Mouse (Mus musculus) hematopoietic stem cell, adult 5-6 weeks (primary cell): ENCODE measurements around the gene Samd14. TPM values are rescaled to one million over a fixed set of nuclear protein-coding genes. Genes with fewer than 3 reads are reported as not detected.

ENCODE experiments used
- ATAC-seq, 2 experiments: fragments of 125-278 bp in 1 of 2; replicated peaks in 1 of 2; 2 replicates each; pipeline ENCODE4 v1.8.0; 2016 to 2017; ENCODE audit warnings: inconsistent platforms in 2 of 2, mild to moderate bottlenecking in 2 of 2, moderate number of reproducible peaks in 2 of 2, low read depth in 1 of 2, moderate TSS enrichment in 1 of 2; ENCODE audit not compliant: low FRiP score in 2 of 2, poor library complexity in 2 of 2, severe bottlenecking in 2 of 2, insufficient read depth in 1 of 2, low TSS enrichment in 1 of 2
- total RNA-seq: library from RNA; stranded (forward); fragments of 172-1452, 232-1000 nt; gene quantifications from 2 replicates; pipeline ENCODE4 v1.2.3, GENCODE M21; 2017

Gene Samd14
- total RNA-seq, 1 experiment from 2014 or later = 6.1 TPM

DNA sequence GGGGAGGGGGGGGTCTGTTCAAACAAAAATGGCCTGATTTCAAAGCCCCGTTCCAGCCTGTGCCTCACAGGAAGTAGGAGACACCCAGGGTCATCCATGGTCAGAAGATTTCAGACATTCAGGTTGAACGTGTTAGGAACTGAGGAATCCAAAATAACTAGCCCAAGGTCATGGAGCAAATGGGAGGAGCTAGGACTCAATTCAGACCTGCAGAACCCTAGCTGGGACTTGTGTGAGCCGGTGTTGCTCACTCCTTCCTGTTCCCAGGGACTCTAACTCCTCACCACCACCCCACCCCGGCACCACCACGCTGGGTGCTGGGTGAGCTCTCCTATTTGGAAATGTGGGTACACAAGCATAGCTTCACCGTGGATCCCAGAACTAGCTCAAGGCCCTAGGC lies 22.3 kb upstream of the Samd14 start:
- no peak for ATAC-seq

GRCm38 (mm10) chr11:94987851-94988250 lies 21.8 kb upstream of the Samd14 start:
- ATAC-seq = no peak

GRCm38 (mm10) chr11:94988780-94989561 lies 20.7 kb upstream of the Samd14 start:
- no peak for ATAC-seq

DNA sequence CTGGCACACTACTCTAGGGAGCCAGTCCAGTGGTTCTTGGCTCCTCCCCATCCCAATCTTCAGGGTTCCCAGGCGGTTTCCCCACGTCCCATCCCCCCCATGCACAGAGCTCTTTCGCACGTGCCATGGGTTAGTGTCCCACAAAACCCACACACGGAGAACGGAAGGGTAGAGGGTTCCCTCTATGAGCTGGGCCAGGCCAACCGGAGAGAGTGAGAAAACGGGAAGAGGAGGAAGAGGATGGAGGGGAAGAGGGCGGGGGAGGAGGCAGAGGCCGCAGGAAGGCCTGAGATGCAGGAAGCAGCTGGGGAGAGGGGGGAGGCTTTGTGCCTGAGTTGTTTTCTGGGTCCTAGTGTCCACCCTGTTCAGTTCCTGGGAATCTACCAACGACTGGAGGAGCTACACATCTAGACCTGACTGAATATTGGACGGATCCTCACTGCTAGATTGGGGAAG lies 20.1 kb upstream of the Samd14 start:
- ATAC-seq = peak; percentile 52 to 63

DNA sequence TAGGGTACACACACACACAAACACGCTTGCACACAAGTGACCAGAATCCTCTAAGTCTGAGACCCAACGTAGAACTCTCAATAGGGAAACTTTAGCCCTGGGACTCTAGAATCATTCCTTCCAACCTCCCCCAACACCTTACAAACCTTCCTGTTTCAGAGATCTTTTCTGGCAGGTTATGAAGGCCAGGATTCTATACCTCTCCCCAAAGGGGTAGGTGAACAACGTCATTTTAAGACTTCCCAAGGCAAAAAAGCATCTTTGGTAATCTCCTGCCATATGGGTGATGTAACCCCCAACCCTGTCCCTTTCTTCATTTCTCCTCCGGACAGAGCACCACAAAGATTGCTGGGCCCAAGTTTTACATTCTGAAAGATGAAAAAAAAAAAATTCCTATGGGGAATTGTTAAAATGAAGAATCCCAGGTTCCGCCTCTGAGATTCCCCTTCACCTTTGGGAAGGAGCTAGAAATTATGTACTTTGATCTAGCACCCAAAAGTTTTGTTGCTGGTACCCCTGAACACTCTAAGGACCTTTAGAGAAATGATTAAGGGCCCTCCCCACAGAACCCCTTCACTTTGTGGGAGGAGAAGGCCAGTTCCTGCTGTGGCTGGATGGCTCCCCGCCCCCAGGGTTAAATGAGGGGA lies 19.5 kb upstream of the Samd14 start:
- ATAC-seq = no peak

DNA sequence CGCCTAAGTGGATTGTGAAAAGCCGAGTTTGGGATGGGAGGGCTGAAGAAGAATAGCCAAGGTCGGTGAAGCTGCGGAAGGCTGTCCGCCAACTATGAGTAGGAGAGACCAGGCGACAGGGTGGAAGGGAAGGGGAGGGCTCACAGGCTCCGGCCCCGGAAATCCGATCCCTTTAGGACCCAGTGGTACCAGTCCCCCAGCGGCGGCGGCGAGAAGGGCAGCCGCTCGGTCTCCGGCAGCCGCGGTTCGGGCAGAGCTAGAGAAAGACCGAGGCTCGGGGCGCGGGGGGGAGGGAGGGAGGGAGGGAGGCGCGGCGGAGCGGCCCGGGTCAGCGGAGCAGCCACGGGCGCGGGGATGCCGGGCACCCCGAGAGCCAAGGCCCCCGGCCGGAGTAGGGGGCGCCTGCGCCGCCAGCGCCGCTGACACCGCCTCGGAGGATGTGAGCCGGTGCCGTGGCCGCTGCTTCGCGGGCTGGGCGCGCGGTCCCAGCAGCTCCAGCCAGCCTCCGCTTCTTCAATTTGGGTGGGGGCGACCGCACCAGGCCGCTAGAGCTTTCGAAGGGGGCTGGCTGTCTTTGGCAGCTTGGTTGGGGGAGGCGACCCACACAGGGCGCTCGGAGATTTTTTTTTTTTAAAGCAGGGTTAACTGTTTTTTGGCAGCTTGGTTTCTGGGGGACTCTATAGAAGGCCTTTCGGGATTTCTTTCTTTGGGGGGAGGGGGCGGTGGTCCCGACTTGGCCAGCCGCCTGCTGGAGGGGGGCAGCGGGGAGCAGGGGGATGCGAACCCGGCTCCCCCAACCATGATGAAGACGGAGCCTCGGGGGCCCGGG lies 18.7 kb upstream of the Samd14 start, which contains the start of gene Ppp1r9b:
Ppp1r9b (plus strand) TSS at position 287 of the 829 bp plus-strand sequence.
- peak; percentile 66 to 71 for ATAC-seq

DNA sequence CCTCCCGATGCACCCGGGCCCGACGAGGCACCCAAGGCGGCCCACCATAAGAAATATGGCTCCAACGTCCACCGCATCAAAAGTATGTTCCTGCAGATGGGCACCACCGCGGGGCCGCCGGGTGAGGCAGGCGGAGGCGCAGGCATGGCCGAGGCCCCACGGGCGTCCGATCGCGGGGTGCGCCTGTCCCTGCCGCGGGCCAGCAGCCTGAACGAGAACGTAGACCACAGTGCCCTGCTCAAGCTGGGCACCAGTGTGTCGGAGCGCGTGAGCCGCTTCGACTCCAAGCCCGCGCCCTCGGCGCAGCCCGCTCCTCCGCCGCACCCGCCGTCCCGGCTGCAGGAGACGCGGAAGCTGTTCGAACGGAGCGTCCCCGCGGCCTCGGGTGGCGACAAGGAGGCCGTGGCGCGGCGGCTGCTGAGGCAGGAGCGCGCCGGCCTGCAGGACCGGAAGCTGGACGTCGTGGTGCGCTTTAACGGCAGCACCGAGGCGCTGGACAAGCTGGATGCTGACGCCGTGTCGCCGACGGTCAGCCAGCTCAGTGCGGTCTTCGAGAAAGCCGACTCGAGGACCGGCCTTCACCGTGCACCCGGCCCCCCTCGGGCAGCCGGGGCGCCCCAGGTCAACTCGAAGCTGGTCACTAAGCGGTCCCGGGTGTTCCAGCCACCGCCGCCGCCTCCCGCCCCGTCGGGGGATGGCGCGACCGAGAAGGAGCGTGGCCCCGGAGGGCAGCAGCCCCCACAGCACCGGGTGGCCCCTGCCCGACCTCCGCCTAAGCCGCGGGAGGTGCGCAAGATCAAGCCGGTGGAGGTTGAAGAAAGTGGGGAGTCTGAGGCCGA lies 17.8 kb upstream of the Samd14 start:
- ATAC-seq = no peak

GRCm38 (mm10) chr11:94992480-94992753 lies 17.3 kb upstream of the Samd14 start:
- no peak for ATAC-seq

DNA sequence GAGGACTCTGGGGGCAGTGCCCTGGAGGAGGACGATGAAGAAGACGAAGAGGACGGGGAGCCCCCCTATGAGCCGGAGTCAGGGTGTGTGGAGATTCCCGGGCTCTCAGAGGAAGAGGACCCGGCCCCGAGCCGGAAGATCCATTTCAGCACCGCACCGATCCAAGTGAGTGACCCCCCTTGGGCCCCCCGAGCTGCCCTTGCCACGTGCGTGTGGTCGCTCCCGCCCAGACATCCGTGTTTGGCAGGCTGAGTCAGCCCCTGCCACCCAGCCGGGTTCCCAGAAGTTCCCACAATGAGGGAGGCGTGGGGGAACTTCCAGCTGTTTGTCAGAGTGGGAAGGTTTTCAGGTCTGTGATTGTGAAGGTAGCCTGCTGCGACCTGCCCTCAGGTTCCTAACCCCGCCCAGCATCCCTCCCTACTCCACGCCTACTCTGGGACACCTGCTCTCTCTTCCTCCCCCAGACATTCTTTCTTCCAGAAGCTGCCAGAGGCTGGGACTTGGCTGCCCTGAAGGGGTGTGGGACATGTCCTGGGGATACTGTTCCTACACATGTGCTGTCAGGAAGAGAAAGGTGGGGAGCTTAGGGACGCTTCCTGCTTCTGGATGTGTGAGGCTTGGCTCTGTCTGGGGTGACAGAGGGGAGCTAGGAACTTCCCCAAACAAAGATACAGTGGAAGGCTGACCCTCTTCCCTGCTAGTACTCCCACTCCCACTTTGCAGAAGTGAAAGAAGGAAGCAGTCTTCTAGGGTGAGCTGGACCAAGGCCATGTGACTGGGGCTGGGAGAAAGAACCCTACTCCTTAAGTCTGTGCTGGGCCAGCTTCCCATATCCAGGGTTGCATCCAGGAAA lies 16.7 kb upstream of the Samd14 start:
- peak in 1 of 2 experiments; percentile 13; a peak in 1 of 4 replicates for ATAC-seq

- no peak for ATAC-seq
These were observed 15.4 kb upstream of the Samd14 start for GRCm38 (mm10) chr11:94994208-94994814.

DNA sequence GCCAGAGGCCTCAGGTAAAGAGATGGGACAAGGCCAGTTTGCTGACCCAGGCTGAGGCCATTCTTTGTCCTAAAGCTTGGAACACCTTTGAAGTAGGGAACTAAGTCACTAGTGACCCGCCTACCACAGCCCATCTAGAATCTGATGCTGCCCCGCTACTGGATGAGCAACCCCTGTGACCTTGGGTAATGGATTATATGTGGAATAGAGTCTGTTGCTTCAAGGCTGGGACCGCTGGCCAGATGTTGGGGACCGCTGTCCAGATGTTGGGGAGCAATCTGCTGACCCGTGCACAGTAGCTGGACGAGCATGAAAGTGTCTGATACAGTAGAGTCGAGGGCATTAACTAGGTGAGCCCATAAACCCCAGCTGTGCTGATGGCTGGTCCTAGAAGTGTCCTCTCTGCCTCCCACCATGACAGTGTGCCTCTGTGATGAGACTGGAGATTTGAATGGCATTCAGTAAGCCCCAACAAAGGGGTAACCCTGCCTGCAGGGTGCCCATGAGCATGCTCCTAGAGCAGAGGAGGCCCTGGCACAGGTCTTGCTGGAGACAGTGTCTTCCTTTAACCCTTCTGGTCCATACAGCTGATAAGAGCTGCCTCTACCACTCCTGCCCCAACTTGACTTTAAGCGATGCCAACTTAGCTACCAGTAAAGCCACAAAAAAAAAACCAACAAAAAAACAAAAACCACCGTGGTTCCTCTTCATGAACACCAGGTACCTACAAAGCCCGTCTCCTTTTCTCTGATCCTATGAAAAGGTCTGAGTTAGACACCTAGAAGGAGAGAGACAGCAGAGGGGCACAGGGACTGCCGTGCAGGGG lies 14.5 kb upstream of the Samd14 start:
- no peak for ATAC-seq

- no peak for ATAC-seq
These were observed 13.6 kb upstream of the Samd14 start for GRCm38 (mm10) chr11:94996101-94996500.

DNA sequence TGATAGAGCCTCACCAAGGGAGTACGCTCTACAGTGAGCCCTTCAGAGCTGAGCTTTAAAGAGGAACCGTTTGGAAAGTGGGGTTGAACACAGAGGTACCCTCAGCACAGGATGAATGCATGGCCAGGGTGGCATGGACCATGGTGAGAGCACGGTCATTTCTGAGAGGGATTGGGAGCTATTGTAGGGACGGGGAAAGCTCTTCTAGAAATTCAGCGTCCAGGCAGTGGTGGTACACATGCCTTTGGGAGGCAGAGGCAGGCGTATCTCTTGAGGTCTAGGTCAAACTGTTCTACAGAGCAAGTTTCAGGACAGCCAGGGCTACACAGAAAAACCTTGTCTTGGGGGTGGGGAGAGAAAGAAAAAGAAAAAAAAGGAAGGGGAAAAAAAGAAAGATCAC lies 12.7 kb upstream of the Samd14 start:
- no peak for ATAC-seq

GRCm38 (mm10) chr11:94997596-94997995 lies 12.1 kb upstream of the Samd14 start:
- ATAC-seq = peak; percentile 23 to 35; a peak in 3 of 4 replicates

GRCm38 (mm10) chr11:94998041-94998531 lies 11.6 kb upstream of the Samd14 start:
- no peak for ATAC-seq
